Mouse (Mus musculus): ENCODE results near the gene Nsun2. TPM values are rescaled to one million over a fixed set of nuclear protein-coding genes. Genes with fewer than 3 reads are reported as not detected.

The Nsun2 gene
- polyA plus RNA-seq, 1 experiment from 2014 or later: 89.2 TPM

GRCm38 (mm10) chr13:69640541-69640940, 107.0 kb downstream of the Nsun2 start:
- Histone ChIP-seq H3K4me3 (ENCODE audit: low read length) (no peak overlapping the region), H3K27ac (ENCODE audit: low read length) (no peak overlapping the region), H3K9ac (ENCODE audit: low read length) (no peak overlapping the region), H3K36me3 (ENCODE audit: control insufficient read depth, insufficient read depth, low read length) (peaks cover 6% of the 10 kb centered on the region), H3K27me3 (ENCODE audit: control insufficient read depth, insufficient read depth, low read depth, low read length) (no peaks in the 10 kb centered on the region), H3K9me3 (ENCODE audit: control insufficient read depth, low read length) (no peaks in the 10 kb centered on the region), H3K4me1 (replicated peaks; ENCODE audit: control insufficient read depth, insufficient read depth, low read length) (no peaks in the 10 kb centered on the region), H3K4me2 (ENCODE audit: low read depth, low read length) (no peak overlapping the region)
- ATAC-seq (ENCODE audit: low read depth): no peak
- 84% methylated on average over 4 of the region's 4 CpGs for WGBS

- Histone ChIP-seq H3K27me3 (ENCODE audit: control insufficient read depth, insufficient read depth, low read depth, low read length) (no peaks in the 10 kb centered on the region), H3K36me3 (ENCODE audit: control insufficient read depth, insufficient read depth, low read length) (0 out of 2 replicates have a peak, but pooled peaks cover 3% of the 10 kb centered on the region), H3K4me2 (ENCODE audit: low read depth, low read length) (no peak overlapping the region), H3K4me3 (ENCODE audit: low read length) (no peak overlapping the region), H3K9me3 (ENCODE audit: control insufficient read depth, low read length) (no peaks in the 10 kb centered on the region), H3K4me1 (replicated peaks; ENCODE audit: control insufficient read depth, insufficient read depth, low read length) (no peaks in the 10 kb centered on the region), H3K9ac (ENCODE audit: low read length) (no peak overlapping the region), H3K27ac (ENCODE audit: low read length) (no peak overlapping the region)
- WGBS: 86% methylated on average over 3 of the region's 3 CpGs
- no peak for ATAC-seq (ENCODE audit: low read depth)
These were observed 107.5 kb downstream of the Nsun2 start for GRCm38 (mm10) chr13:69641017-69641416.

GRCm38 (mm10) chr13:69642656-69643216, 109.2 kb downstream of the Nsun2 start:
- no peak; the same call in 1 of the 2 replicates for ATAC-seq (ENCODE audit: low read depth)
- H3K4me1 ChIP-seq (replicated peaks; ENCODE audit: control insufficient read depth, insufficient read depth, low read length): no peaks in the 10 kb centered on the region
- no peak overlapping the region for H3K27ac ChIP-seq (ENCODE audit: low read length)
- no peaks in the 10 kb centered on the region for H3K9me3 ChIP-seq (ENCODE audit: control insufficient read depth, low read length)
- no peak overlapping the region for H3K9ac ChIP-seq (ENCODE audit: low read length)
- H3K36me3 ChIP-seq (ENCODE audit: control insufficient read depth, insufficient read depth, low read length): 0 out of 2 replicates have a peak, but pooled peaks cover 3% of the 10 kb centered on the region
- no peak overlapping the region for H3K4me2 ChIP-seq (ENCODE audit: low read depth, low read length)
- 75% methylated on average over 5 of the region's 5 CpGs for WGBS
- no peaks in the 10 kb centered on the region for H3K27me3 ChIP-seq (ENCODE audit: control insufficient read depth, insufficient read depth, low read depth, low read length)
- no peak overlapping the region for H3K4me3 ChIP-seq (ENCODE audit: low read length)

GRCm38 (mm10) chr13:69643937-69644336, 110.4 kb downstream of the Nsun2 start:
- peak; percentile 23; the same call in 1 of the 2 replicates for ATAC-seq (ENCODE audit: low read depth)
- Histone ChIP-seq H3K9me3 (ENCODE audit: control insufficient read depth, low read length) (no peaks in the 10 kb centered on the region), H3K4me2 (ENCODE audit: low read depth, low read length) (no peak overlapping the region), H3K27me3 (ENCODE audit: control insufficient read depth, insufficient read depth, low read depth, low read length) (no peaks in the 10 kb centered on the region), H3K27ac (ENCODE audit: low read length) (no peak overlapping the region), H3K4me3 (ENCODE audit: low read length) (no peak overlapping the region), H3K36me3 (ENCODE audit: control insufficient read depth, insufficient read depth, low read length) (0 out of 2 replicates have a peak, but pooled peaks cover 3% of the 10 kb centered on the region), H3K4me1 (replicated peaks; ENCODE audit: control insufficient read depth, insufficient read depth, low read length) (no peaks in the 10 kb centered on the region), H3K9ac (ENCODE audit: low read length) (no peak overlapping the region)
- WGBS: 68% methylated on average over 2 of the region's 2 CpGs

- no peaks in the 10 kb centered on the region for H3K4me1 ChIP-seq (replicated peaks; ENCODE audit: control insufficient read depth, insufficient read depth, low read length)
- no peak overlapping the region for H3K9ac ChIP-seq (ENCODE audit: low read length)
- H3K27ac ChIP-seq (ENCODE audit: low read length): no peak overlapping the region
- H3K9me3 ChIP-seq (ENCODE audit: control insufficient read depth, low read length): no peaks in the 10 kb centered on the region
- no peak overlapping the region for H3K4me2 ChIP-seq (ENCODE audit: low read depth, low read length)
- H3K36me3 ChIP-seq (ENCODE audit: control insufficient read depth, insufficient read depth, low read length): 0 out of 2 replicates have a peak, but pooled peaks cover 3% of the 10 kb centered on the region
- H3K4me3 ChIP-seq (ENCODE audit: low read length): no peak overlapping the region
- ATAC-seq (ENCODE audit: low read depth): no peak
- WGBS: 77% methylated on average over 13 of the region's 13 CpGs
- H3K27me3 ChIP-seq (ENCODE audit: control insufficient read depth, insufficient read depth, low read depth, low read length): no peaks in the 10 kb centered on the region
These were observed 111.1 kb downstream of the Nsun2 start for GRCm38 (mm10) chr13:69644427-69645166.

- no peak overlapping the region for H3K9ac ChIP-seq (ENCODE audit: low read length)
- ATAC-seq (ENCODE audit: low read depth): no peak
- no peak overlapping the region for H3K4me2 ChIP-seq (ENCODE audit: low read depth, low read length)
- H3K9me3 ChIP-seq (ENCODE audit: control insufficient read depth, low read length): no peaks in the 10 kb centered on the region
- no peaks in the 10 kb centered on the region for H3K4me1 ChIP-seq (replicated peaks; ENCODE audit: control insufficient read depth, insufficient read depth, low read length)
- WGBS: 69% methylated on average over 13 of the region's 13 CpGs
- H3K36me3 ChIP-seq (ENCODE audit: control insufficient read depth, insufficient read depth, low read length): no peaks in the 10 kb centered on the region
- no peak overlapping the region for H3K27ac ChIP-seq (ENCODE audit: low read length)
- no peaks in the 10 kb centered on the region for H3K27me3 ChIP-seq (ENCODE audit: control insufficient read depth, insufficient read depth, low read depth, low read length)
- no peak overlapping the region for H3K4me3 ChIP-seq (ENCODE audit: low read length)
These were observed 112.3 kb downstream of the Nsun2 start for GRCm38 (mm10) chr13:69645694-69646423.

GRCm38 (mm10) chr13:69646481-69646880, 112.9 kb downstream of the Nsun2 start:
- Histone ChIP-seq H3K4me3 (ENCODE audit: low read length) (no peak overlapping the region), H3K27ac (ENCODE audit: low read length) (no peak overlapping the region), H3K9ac (ENCODE audit: low read length) (no peak overlapping the region), H3K4me2 (ENCODE audit: low read depth, low read length) (no peak overlapping the region), H3K27me3 (ENCODE audit: control insufficient read depth, insufficient read depth, low read depth, low read length) (no peaks in the 10 kb centered on the region), H3K4me1 (replicated peaks; ENCODE audit: control insufficient read depth, insufficient read depth, low read length) (no peaks in the 10 kb centered on the region), H3K9me3 (ENCODE audit: control insufficient read depth, low read length) (no peaks in the 10 kb centered on the region), H3K36me3 (ENCODE audit: control insufficient read depth, insufficient read depth, low read length) (no peaks in the 10 kb centered on the region)
- no peak for ATAC-seq (ENCODE audit: low read depth)
- 79% methylated on average over 9 of the region's 9 CpGs for WGBS

GRCm38 (mm10) chr13:69654508-69654907, 121.0 kb downstream of the Nsun2 start:
- Histone ChIP-seq H3K27ac (ENCODE audit: low read length) (no peak overlapping the region), H3K27me3 (ENCODE audit: control insufficient read depth, insufficient read depth, low read depth, low read length) (no peaks in the 10 kb centered on the region), H3K4me1 (replicated peaks; ENCODE audit: control insufficient read depth, insufficient read depth, low read length) (no peaks in the 10 kb centered on the region), H3K4me3 (ENCODE audit: low read length) (no peak overlapping the region), H3K4me2 (ENCODE audit: low read depth, low read length) (no peak overlapping the region), H3K9ac (ENCODE audit: low read length) (no peak overlapping the region), H3K9me3 (ENCODE audit: control insufficient read depth, low read length) (no peaks in the 10 kb centered on the region), H3K36me3 (ENCODE audit: control insufficient read depth, insufficient read depth, low read length) (no peaks in the 10 kb centered on the region)
- ATAC-seq (ENCODE audit: low read depth): no peak
- WGBS: 52% methylated on average over 3 of the region's 3 CpGs

GRCm38 (mm10) chr13:69672121-69672520, 138.6 kb downstream of the Nsun2 start:
- Histone ChIP-seq H3K36me3 (ENCODE audit: control insufficient read depth, insufficient read depth, low read length) (no peaks in the 10 kb centered on the region), H3K4me2 (ENCODE audit: low read depth, low read length) (no peak overlapping the region), H3K4me1 (replicated peaks; ENCODE audit: control insufficient read depth, insufficient read depth, low read length) (no peaks in the 10 kb centered on the region), H3K9me3 (ENCODE audit: control insufficient read depth, low read length) (no peaks in the 10 kb centered on the region; the same call in 1 of the 2 replicates), H3K9ac (ENCODE audit: low read length) (no peak overlapping the region), H3K27me3 (ENCODE audit: control insufficient read depth, insufficient read depth, low read depth, low read length) (no peaks in the 10 kb centered on the region), H3K4me3 (ENCODE audit: low read length) (no peak overlapping the region), H3K27ac (ENCODE audit: low read length) (no peak overlapping the region)
- 73% methylated on average over 5 of the region's 5 CpGs for WGBS
- no peak for ATAC-seq (ENCODE audit: low read depth)
